Mouse (Mus musculus): Measurements from ENCODE around the gene Igfn1.

- TF ChIP-seq CTCF (IDR thresholded peaks at IDR 0.05; ENCODE audit: control insufficient read depth, insufficient read depth, low read length) (no peak), POLR2A (IDR thresholded peaks at IDR 0.05; ENCODE audit: borderline replicate concordance, control insufficient read depth, low read depth, low read length) (no peak)
Measured at GRCm38 (mm10) chr1:135913657-135914056, 92.5 kb downstream of the Igfn1 start.
